Mouse (Mus musculus) liver, adult 10 weeks (tissue): Measurements from ENCODE around the gene Kctd18. TPM values are rescaled to one million over a fixed set of nuclear protein-coding genes. Genes with fewer than 3 reads are reported as not detected.

Experiments
- polyA plus RNA-seq: library from polyadenylated mRNA; stranded (reverse); fragments of 350-450 nt; fragmentation: Illumina TruSeq; extraction: RNeasy Lipid Tissue Mini Kit (QIAGEN cat#74804); gene quantifications from one replicate; pipeline ENCODE4 v1.2.3, GENCODE M21; 2014; ENCODE audit warnings: low read depth, low replicate concordance

Kctd18 gene
- 8.1 TPM for polyA plus RNA-seq

DNA sequence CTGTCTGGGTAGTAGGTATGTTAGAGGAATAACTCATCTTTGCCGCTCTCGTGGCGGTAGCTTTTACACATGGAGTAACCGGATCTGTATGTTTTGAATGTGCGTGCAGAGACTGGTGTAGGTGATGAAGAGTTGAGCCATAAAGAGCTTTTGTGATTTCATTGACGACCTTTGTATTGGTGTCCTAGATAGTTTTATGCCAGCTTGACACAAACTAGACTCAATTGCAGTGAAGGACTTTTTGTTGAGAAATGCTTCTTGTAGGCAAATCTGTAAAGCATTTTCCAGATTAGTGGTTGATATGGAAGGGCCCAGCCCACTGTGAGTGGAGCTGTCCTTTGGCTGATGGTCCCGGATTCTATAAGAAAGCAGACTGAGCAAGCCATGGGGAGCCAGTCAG, at the start of gene Kctd18:
Kctd18 (minus strand) TSS at position 101 of the 400 bp plus-strand sequence.

DNA sequence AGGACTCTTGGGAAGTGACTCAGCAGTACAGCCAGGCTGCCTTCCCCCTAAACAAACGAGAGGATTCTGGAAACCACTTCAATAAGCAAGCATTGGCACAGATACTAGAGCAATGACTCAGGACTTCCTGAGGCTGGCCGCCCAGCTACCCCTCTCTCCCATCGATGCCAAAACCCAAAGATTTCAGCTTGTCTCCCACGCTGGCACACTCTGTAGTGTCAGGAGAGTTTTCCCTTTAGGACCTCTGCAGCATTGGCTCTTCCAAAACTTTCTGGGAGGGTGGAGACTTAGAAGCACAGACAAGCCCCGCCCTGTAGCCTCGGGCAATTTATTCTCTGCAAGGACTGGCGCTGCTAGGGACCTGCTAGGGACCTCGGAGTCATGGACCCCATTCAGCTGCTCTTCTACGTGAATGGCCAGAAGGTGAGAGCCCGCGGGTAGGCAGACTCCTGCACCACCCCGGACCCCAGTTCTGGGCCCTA, 10.9 kb upstream of the Kctd18 start, which contains the start of gene Aox1:
Aox1 (plus strand) TSS at position 296 of the 482 bp plus-strand sequence.

GRCm38 (mm10) chr1:57995432-57996132, 23.2 kb downstream of the Kctd18 start, which contains the start of gene Sgo2a:
Sgo2a (plus strand) TSS chr1:57995971.

Other genes starting within 250 kb of the Kctd18 start
- 3.0 TPM for gene Spats2l, start 244.8 kb downstream of the Kctd18 start, polyA plus RNA-seq
- gene Sgo2a, start 23.0 kb downstream of the Kctd18 start, polyA plus RNA-seq, result 0.16 TPM
- 24.3 TPM for gene Aox1, start 11.0 kb upstream of the Kctd18 start, polyA plus RNA-seq
- gene Aox3, start 94.2 kb upstream of the Kctd18 start, polyA plus RNA-seq, result 198 TPM
- not detected for gene Aox4, start 191.4 kb upstream of the Kctd18 start, polyA plus RNA-seq